Mouse (Mus musculus): ENCODE data around the gene Spint5. TPM values are rescaled to one million over a fixed set of nuclear protein-coding genes. Genes with fewer than 3 reads are reported as not detected.
"Not testable (repeated sequence)": the region's sequence is repeated elsewhere in the genome, so short reads cannot be mapped to it uniquely, and the experiment has no call there.

Spint5 gene
- polyA plus RNA-seq, 1 experiment = not detected

- TF ChIP-seq GATA1 (IDR thresholded peaks at IDR 0.05; ENCODE audit: low read length) (no peak), TAL1 (IDR thresholded peaks at IDR 0.05; ENCODE audit: low read length) (no peak)
- Histone ChIP-seq H3K27me3 (ENCODE audit: control insufficient read depth) (no peaks in the 10 kb centered on the region), H3K36me3 (ENCODE audit: control insufficient read depth) (no peaks in the 10 kb centered on the region), H3K4me3 (replicated peaks) (no peak within 1 kb of the TSS), H3K9me3 (ENCODE audit: control insufficient read depth, low read length) (no peaks in the 10 kb centered on the region), H3K4me1 (ENCODE audit: control insufficient read depth) (no peaks in the 10 kb centered on the region)
Measured at GRCm38 (mm10) chr2:164698201-164698600, 16.9 kb upstream of the Spint5 start, which contains the start of gene Spint4. Gene Spint4 (plus strand): TSS chr2:164698501.

- no peaks in the 10 kb centered on the region for H3K4me1 ChIP-seq (ENCODE audit: control insufficient read depth)
- no peaks in the 10 kb centered on the region for H3K27me3 ChIP-seq (ENCODE audit: control insufficient read depth)
- H3K9me3 ChIP-seq (ENCODE audit: control insufficient read depth, low read length) = peaks cover 2% of the 10 kb centered on the region; the same call in 1 of the 2 replicates
- no peak overlapping the region for H3K4me3 ChIP-seq (replicated peaks)
- TF ChIP-seq TAL1 (IDR thresholded peaks at IDR 0.05; ENCODE audit: low read length) (no peak), GATA1 (IDR thresholded peaks at IDR 0.05; ENCODE audit: low read length) (no peak)
- H3K36me3 ChIP-seq (ENCODE audit: control insufficient read depth) = no peaks in the 10 kb centered on the region
Measured at GRCm38 (mm10) chr2:164700959-164701358, 14.1 kb upstream of the Spint5 start.

GRCm38 (mm10) chr2:164701761-164702160 lies 13.3 kb upstream of the Spint5 start:
- Histone ChIP-seq H3K36me3 (ENCODE audit: control insufficient read depth) (no peaks in the 10 kb centered on the region), H3K9me3 (ENCODE audit: control insufficient read depth, low read length) (peaks cover 2% of the 10 kb centered on the region; the same call in 1 of the 2 replicates), H3K4me1 (ENCODE audit: control insufficient read depth) (no peaks in the 10 kb centered on the region), H3K4me3 (replicated peaks) (no peak overlapping the region), H3K27me3 (ENCODE audit: control insufficient read depth) (no peaks in the 10 kb centered on the region)
- no peak for TF ChIP-seq GATA1 (IDR thresholded peaks at IDR 0.05; ENCODE audit: low read length)
- TF ChIP-seq TAL1 (IDR thresholded peaks at IDR 0.05; ENCODE audit: low read length) = no peak

GRCm38 (mm10) chr2:164704235-164704634 lies 10.9 kb upstream of the Spint5 start:
- Histone ChIP-seq H3K4me3 (replicated peaks) (no peak overlapping the region), H3K36me3 (ENCODE audit: control insufficient read depth) (no peaks in the 10 kb centered on the region), H3K9me3 (ENCODE audit: control insufficient read depth, low read length) (peaks cover 2% of the 10 kb centered on the region; the same call in 1 of the 2 replicates), H3K4me1 (ENCODE audit: control insufficient read depth) (no peaks in the 10 kb centered on the region), H3K27me3 (ENCODE audit: control insufficient read depth) (no peaks in the 10 kb centered on the region)
- TF ChIP-seq GATA1 (IDR thresholded peaks at IDR 0.05; ENCODE audit: low read length) (no peak), TAL1 (IDR thresholded peaks at IDR 0.05; ENCODE audit: low read length) (no peak)

- no peaks in the 10 kb centered on the region for H3K36me3 ChIP-seq (ENCODE audit: control insufficient read depth)
- no peaks in the 10 kb centered on the region for H3K27me3 ChIP-seq (ENCODE audit: control insufficient read depth)
- TF ChIP-seq GATA1 (IDR thresholded peaks at IDR 0.05; ENCODE audit: low read length) (no peak), TAL1 (IDR thresholded peaks at IDR 0.05; ENCODE audit: low read length) (no peak)
- no peak overlapping the region for H3K4me3 ChIP-seq (replicated peaks)
- no peaks in the 10 kb centered on the region for H3K4me1 ChIP-seq (ENCODE audit: control insufficient read depth)
- H3K9me3 ChIP-seq (ENCODE audit: control insufficient read depth, low read length) = peaks cover 2% of the 10 kb centered on the region; the same call in 1 of the 2 replicates
Measured at GRCm38 (mm10) chr2:164705328-164705727, 9.8 kb upstream of the Spint5 start.

- no peak overlapping the region for H3K4me3 ChIP-seq (replicated peaks)
- H3K36me3 ChIP-seq (ENCODE audit: control insufficient read depth) = no peaks in the 10 kb centered on the region
- no peaks in the 10 kb centered on the region for H3K27me3 ChIP-seq (ENCODE audit: control insufficient read depth)
- no peaks in the 10 kb centered on the region for H3K4me1 ChIP-seq (ENCODE audit: control insufficient read depth)
- peaks cover 2% of the 10 kb centered on the region; the same call in 1 of the 2 replicates for H3K9me3 ChIP-seq (ENCODE audit: control insufficient read depth, low read length)
- no peak for TF ChIP-seq TAL1 (IDR thresholded peaks at IDR 0.05; ENCODE audit: low read length)
Measured at GRCm38 (mm10) chr2:164705991-164706390, 9.1 kb upstream of the Spint5 start.

- not testable (repeated sequence) for H3K36me3 ChIP-seq (ENCODE audit: control insufficient read depth); H3K4me1 ChIP-seq (ENCODE audit: control insufficient read depth); H3K27me3 ChIP-seq (ENCODE audit: control insufficient read depth); H3K9me3 ChIP-seq (ENCODE audit: control insufficient read depth, low read length); H3K4me3 ChIP-seq (replicated peaks)
Measured at GRCm38 (mm10) chr2:164716194-164716786, 1.2 kb downstream of the Spint5 start.

GRCm38 (mm10) chr2:164723276-164723675 lies 8.2 kb downstream of the Spint5 start:
- no peaks in the 10 kb centered on the region for H3K9me3 ChIP-seq (ENCODE audit: control insufficient read depth, low read length)
- no peak for TF ChIP-seq GATA1 (IDR thresholded peaks at IDR 0.05; ENCODE audit: low read length)
- TF ChIP-seq TAL1 (IDR thresholded peaks at IDR 0.05; ENCODE audit: low read length) = no peak

GRCm38 (mm10) chr2:164725895-164726619 lies 11.0 kb downstream of the Spint5 start:
- Histone ChIP-seq H3K4me3 (replicated peaks) (no peak overlapping the region), H3K27me3 (ENCODE audit: control insufficient read depth) (peaks cover 11% of the 10 kb centered on the region), H3K9me3 (ENCODE audit: control insufficient read depth, low read length) (no peaks in the 10 kb centered on the region), H3K4me1 (ENCODE audit: control insufficient read depth) (no peaks in the 10 kb centered on the region; the same call in 1 of the 2 replicates), H3K36me3 (ENCODE audit: control insufficient read depth) (no peaks in the 10 kb centered on the region)
- TF ChIP-seq TAL1 (IDR thresholded peaks at IDR 0.05; ENCODE audit: low read length) = no peak
- TF ChIP-seq GATA1 (IDR thresholded peaks at IDR 0.05; ENCODE audit: low read length) = no peak

More at GRCm38 (mm10) chr2:164723276-164723675, 8.2 kb downstream of the Spint5 start:
- H3K36me3 ChIP-seq (ENCODE audit: control insufficient read depth) = no peaks in the 10 kb centered on the region
- H3K4me3 ChIP-seq (replicated peaks) = no peak overlapping the region
- peaks cover 6% of the 10 kb centered on the region for H3K27me3 ChIP-seq (ENCODE audit: control insufficient read depth)
- no peaks in the 10 kb centered on the region for H3K4me1 ChIP-seq (ENCODE audit: control insufficient read depth)

All from erythroblast, embryonic 14.5 days (primary cell).